Mouse (Mus musculus) embryonic facial prominence, embryonic 13.5 days (tissue): ENCODE data around the gene Vtcn1. TPM values are rescaled to one million over a fixed set of nuclear protein-coding genes. Genes with fewer than 3 reads are reported as not detected.

Source experiments
- ATAC-seq: fragments of 200-750 bp; cut with Nextera tagmentation; 2 replicates; pipeline ENCODE4 v1.8.0; 2017; ENCODE audit warnings: low read depth; ENCODE audit not compliant: insufficient number of reproducible peaks, insufficient read depth, low FRiP score, low TSS enrichment
- H3K27ac ChIP-seq: fragments of 300-500 bp; sonication (generic); 2 replicates; pipeline ENCODE4 v1.5.1; 2015; ENCODE audit warnings: moderate library complexity, mild to moderate bottlenecking, inconsistent platforms
- H3K27me3 ChIP-seq: fragments of 300-500 bp; sonication (generic); 2 replicates; pipeline ENCODE4 v1.6.1; 2015; ENCODE audit warnings: mild to moderate bottlenecking, inconsistent platforms
- H3K36me3 ChIP-seq: fragments of 300-500 bp; sonication (generic); 2 replicates; pipeline ENCODE4 v1.6.1; 2015; ENCODE audit warnings: mild to moderate bottlenecking, inconsistent platforms
- H3K4me1 ChIP-seq: fragments of 300-500 bp; sonication (generic); 2 replicates; pipeline ENCODE4 v1.6.1; 2015; ENCODE audit warnings: inconsistent platforms
- H3K4me2 ChIP-seq: fragments of 300-500 bp; sonication (generic); 2 replicates; pipeline ENCODE4 v1.6.1; 2015; ENCODE audit warnings: moderate library complexity, mild to moderate bottlenecking, inconsistent platforms
- H3K4me3 ChIP-seq: fragments of 300-500 bp; sonication (generic); 2 replicates; pipeline ENCODE4 v1.5.1; 2015; ENCODE audit warnings: mild to moderate bottlenecking, inconsistent platforms
- H3K9ac ChIP-seq: fragments of 300-500 bp; sonication (generic); 2 replicates; pipeline ENCODE4 v1.6.1; 2015; ENCODE audit warnings: mild to moderate bottlenecking, inconsistent platforms
- H3K9me3 ChIP-seq: fragments of 300-500 bp; sonication (generic); 2 replicates; pipeline ENCODE4 v1.6.1; 2016; ENCODE audit warnings: inconsistent platforms
- WGBS: fragments of 180-500 bp; shearing (Covaris S2); methylation state at CpG from one replicate; pipeline ENCODE4 v1.1.7; 2015; ENCODE audit warnings: mixed read lengths; 5-methylcytosine and 5-hydroxymethylcytosine counted together
- polyA plus RNA-seq: library from polyadenylated mRNA; unstranded; fragments of >200 nt; fragmentation: Nextera tagmentation; extraction: Ambion mirVana; gene quantifications from 2 replicates; pipeline ENCODE4 v1.2.1, GENCODE M21; 2015

The Vtcn1 gene
- polyA plus RNA-seq, 1 experiment from 2014 or later, result 0.20 TPM

GRCm38 (mm10) chr3:100895500-100895899 lies 70.2 kb downstream of the Vtcn1 start:
- H3K27me3 ChIP-seq, result no peaks in the 10 kb centered on the region
- no peak overlapping the region for H3K4me2 ChIP-seq
- no peak for ATAC-seq
- no peaks in the 10 kb centered on the region for H3K36me3 ChIP-seq
- no peak overlapping the region for H3K4me3 ChIP-seq
- H3K9me3 ChIP-seq, result no peaks in the 10 kb centered on the region
- 86% methylated on average over 6 of the region's 6 CpGs for WGBS
- no peaks in the 10 kb centered on the region for H3K4me1 ChIP-seq
- H3K9ac ChIP-seq, result no peak overlapping the region
- H3K27ac ChIP-seq, result no peak overlapping the region

GRCm38 (mm10) chr3:100906128-100906527 lies 80.9 kb downstream of the Vtcn1 start:
- no peak for ATAC-seq
- H3K9ac ChIP-seq, result no peak overlapping the region
- no peaks in the 10 kb centered on the region for H3K36me3 ChIP-seq
- H3K27me3 ChIP-seq, result no peaks in the 10 kb centered on the region
- H3K4me1 ChIP-seq, result peaks cover 12% of the 10 kb centered on the region
- no peak overlapping the region for H3K4me3 ChIP-seq
- no peaks in the 10 kb centered on the region for H3K9me3 ChIP-seq
- H3K27ac ChIP-seq, result no peak overlapping the region
- no peak overlapping the region for H3K4me2 ChIP-seq
- 68% methylated on average over 6 of the region's 6 CpGs for whole genome bisulfite sequencing

- no peaks in the 10 kb centered on the region for H3K36me3 ChIP-seq
- H3K27ac ChIP-seq, result no peak overlapping the region
- peaks cover 18% of the 10 kb centered on the region for H3K4me1 ChIP-seq
- ATAC-seq, result no peak
- H3K4me2 ChIP-seq, result no peak overlapping the region
- no peak overlapping the region for H3K9ac ChIP-seq
- no peaks in the 10 kb centered on the region for H3K9me3 ChIP-seq
- no peaks in the 10 kb centered on the region for H3K27me3 ChIP-seq
- 27% methylated on average over 3 of the region's 3 CpGs for WGBS
- no peak overlapping the region for H3K4me3 ChIP-seq
Observed at GRCm38 (mm10) chr3:100906916-100907315, 81.7 kb downstream of the Vtcn1 start.

GRCm38 (mm10) chr3:100908594-100908993 lies 83.3 kb downstream of the Vtcn1 start:
- no peak overlapping the region for H3K4me3 ChIP-seq
- H3K4me2 ChIP-seq, result no peak overlapping the region
- WGBS, result 27% methylated on average over 6 of the region's 6 CpGs
- H3K27ac ChIP-seq, result no peak overlapping the region
- no peak overlapping the region for H3K9ac ChIP-seq
- H3K4me1 ChIP-seq, result peaks cover 20% of the 10 kb centered on the region
- no peak for ATAC-seq
- no peaks in the 10 kb centered on the region for H3K27me3 ChIP-seq
- no peaks in the 10 kb centered on the region for H3K9me3 ChIP-seq
- H3K36me3 ChIP-seq, result no peaks in the 10 kb centered on the region

- Histone ChIP-seq H3K4me3 (no peak overlapping the region), H3K27me3 (no peaks in the 10 kb centered on the region), H3K4me1 (peaks cover 20% of the 10 kb centered on the region), H3K4me2 (0 out of 2 replicates have a peak overlapping the region, but pooled peaks have one; percentile 1), H3K9ac (no peak overlapping the region), H3K27ac (no peak overlapping the region), H3K36me3 (no peaks in the 10 kb centered on the region), H3K9me3 (no peaks in the 10 kb centered on the region)
- no peak for ATAC-seq
- 51% methylated on average over 5 of the region's 5 CpGs for WGBS
Observed at GRCm38 (mm10) chr3:100910621-100911020, 85.4 kb downstream of the Vtcn1 start.

GRCm38 (mm10) chr3:100911026-100911425 lies 85.8 kb downstream of the Vtcn1 start:
- Histone ChIP-seq H3K27me3 (no peaks in the 10 kb centered on the region), H3K9ac (no peak overlapping the region), H3K9me3 (no peaks in the 10 kb centered on the region), H3K4me1 (peaks cover 20% of the 10 kb centered on the region), H3K36me3 (no peaks in the 10 kb centered on the region), H3K4me3 (no peak overlapping the region), H3K4me2 (0 out of 2 replicates have a peak overlapping the region, but pooled peaks have one; percentile 1), H3K27ac (no peak overlapping the region)
- no peak for ATAC-seq
- 62% methylated on average over 9 of the region's 9 CpGs for WGBS

- Histone ChIP-seq H3K27ac (no peak overlapping the region), H3K4me3 (no peak overlapping the region), H3K9me3 (no peaks in the 10 kb centered on the region), H3K4me2 (0 out of 2 replicates have a peak overlapping the region, but pooled peaks have one; percentile 1), H3K4me1 (peaks cover 20% of the 10 kb centered on the region), H3K27me3 (no peaks in the 10 kb centered on the region), H3K9ac (no peak overlapping the region), H3K36me3 (no peaks in the 10 kb centered on the region)
- 59% methylated on average over 7 of the region's 7 CpGs for WGBS
- no peak for ATAC-seq
Observed at GRCm38 (mm10) chr3:100911498-100912213, 86.4 kb downstream of the Vtcn1 start.

GRCm38 (mm10) chr3:100916844-100917243 lies 91.6 kb downstream of the Vtcn1 start:
- no peak for ATAC-seq
- 16% methylated on average over 7 of the region's 7 CpGs for WGBS
- H3K9me3 ChIP-seq, result no peaks in the 10 kb centered on the region
- no peaks in the 10 kb centered on the region for H3K27me3 ChIP-seq
- H3K4me3 ChIP-seq, result no peak overlapping the region
- peaks cover 5% of the 10 kb centered on the region; the same call in 1 of the 2 replicates for H3K4me1 ChIP-seq
- H3K36me3 ChIP-seq, result no peaks in the 10 kb centered on the region
- no peak overlapping the region for H3K9ac ChIP-seq
- H3K4me2 ChIP-seq, result peak overlapping the region; percentile 23; the same call in 1 of the 2 replicates
- no peak overlapping the region for H3K27ac ChIP-seq

GRCm38 (mm10) chr3:100920611-100921140 lies 95.4 kb downstream of the Vtcn1 start:
- Histone ChIP-seq H3K27me3 (no peaks in the 10 kb centered on the region), H3K36me3 (0 out of 2 replicates have a peak, but pooled peaks cover 5% of the 10 kb centered on the region), H3K9ac (no peak overlapping the region), H3K27ac (no peak overlapping the region), H3K9me3 (no peaks in the 10 kb centered on the region), H3K4me1 (peaks cover 29% of the 10 kb centered on the region), H3K4me3 (no peak overlapping the region), H3K4me2 (no peak overlapping the region; the same call in 1 of the 2 replicates)
- WGBS, result 85% methylated on average over 9 of the region's 9 CpGs
- no peak for ATAC-seq

- Histone ChIP-seq H3K27ac (peak within 1 kb of the TSS; percentile 78), H3K27me3 (no peaks in the 10 kb centered on the region), H3K9ac (peak within 1 kb of the TSS; percentile 79), H3K9me3 (no peaks in the 10 kb centered on the region), H3K4me1 (peaks cover 40% of the 10 kb centered on the region), H3K4me3 (peak within 1 kb of the TSS; percentile 60), H3K4me2 (peak within 1 kb of the TSS; percentile 74), H3K36me3 (0 out of 2 replicates have a peak, but pooled peaks cover 13% of the 10 kb centered on the region)
- peak; percentile 97 for ATAC-seq
- under 1% methylated on average over 39 of the region's 39 CpGs for whole genome bisulfite sequencing
Observed at GRCm38 (mm10) chr3:100921825-100922505, 96.7 kb downstream of the Vtcn1 start, which contains the start of gene Trim45. Gene Trim45, plus strand, starts transcription at chr3:100922202.

- Histone ChIP-seq H3K36me3 (peaks cover 14% of the 10 kb centered on the region), H3K4me2 (peak overlapping the region; percentile 74), H3K9ac (peak overlapping the region; percentile 79), H3K27ac (peak overlapping the region; percentile 78), H3K27me3 (no peaks in the 10 kb centered on the region), H3K4me3 (peak overlapping the region; percentile 60), H3K9me3 (no peaks in the 10 kb centered on the region), H3K4me1 (peaks cover 42% of the 10 kb centered on the region)
- peak; percentile 63 for ATAC-seq
- 37% methylated on average over 28 of the region's 28 CpGs for WGBS
Observed at GRCm38 (mm10) chr3:100922506-100923375, 97.5 kb downstream of the Vtcn1 start.
